Mouse (Mus musculus) stomach, postnatal 0 days (tissue): ENCODE measurements at regions not wholly inside any gene's neighbourhood (a gene's known extent, or its start where the extent isn't known, plus 50 kb on each side); places are given as distances from the start of the nearest gene placed in this dataset.

ENCODE experiments used
- CTCF ChIP-seq: IDR thresholded peaks from 2 replicates; pipeline ENCODE4 v1.5.1; 2016; ENCODE audit warnings: antibody characterized with exemption, low read depth, mild to moderate bottlenecking, moderate library complexity
- EP300 ChIP-seq: optimal IDR thresholded peaks from 2 replicates; pipeline ENCODE3; 2016; ENCODE audit warnings: antibody characterized with exemption

GRCm38 (mm10) chr4:12629375-12629821 lies 457.6 kb upstream of the Fam92a start:
- no peak for TF ChIP-seq CTCF
- TF ChIP-seq EP300, result no peak
